Mouse (Mus musculus): ENCODE results near the gene Spata2l. TPM values are rescaled to one million over a fixed set of nuclear protein-coding genes. Genes with fewer than 3 reads are reported as not detected.
A peak's percentile ranks its signal among the peaks of the same experiment; 100 is the strongest.
"Not testable (repeated sequence)": the region's sequence is repeated elsewhere in the genome, so short reads cannot be mapped to it uniquely, and the experiment has no call there.

Gene Spata2l
- polyA plus RNA-seq, 1 experiment = 1.1 TPM

- H3ac ChIP-seq (ENCODE audit: control insufficient read depth, insufficient read length) = no peak overlapping the region
Measured at GRCm38 (mm10) chr8:123271147-123271546, 35.1 kb upstream of the Spata2l start.

GRCm38 (mm10) chr8:123267926-123268656, 32.1 kb upstream of the Spata2l start:
- Histone ChIP-seq H3K4me3 (no peak overlapping the region), H3K79me2 (ENCODE audit: control insufficient read depth, insufficient read depth) (no peaks in the 10 kb centered on the region), H3K36me3 (ENCODE audit: control insufficient read depth, insufficient read depth) (peaks cover 9% of the 10 kb centered on the region), H3K4me2 (ENCODE audit: low read depth) (no peak overlapping the region), H3K27me3 (ENCODE audit: control insufficient read depth, insufficient read depth, insufficient read length) (no peaks in the 10 kb centered on the region), H3ac (ENCODE audit: control insufficient read depth, insufficient read length) (no peak overlapping the region)
- peak; percentile 2 for TF ChIP-seq POLR2AphosphoS2 (IDR thresholded peaks at IDR 0.05; ENCODE audit: insufficient read length, low read depth)
- TF ChIP-seq E2F4 (IDR thresholded peaks at IDR 0.05; ENCODE audit: insufficient read depth) = no peak
- no peak for TF ChIP-seq SRF (IDR thresholded peaks at IDR 0.05; ENCODE audit: control insufficient read depth, insufficient read length, low read depth)
- TF ChIP-seq MAX (IDR thresholded peaks at IDR 0.05; ENCODE audit: low read depth) = no peak
- peak in 1 of 3 experiments; percentile 28 for TF ChIP-seq MYOG (IDR thresholded peaks at IDR 0.05; ENCODE audit: control insufficient read depth in 1 of 3, insufficient read depth in 1 of 3, insufficient read length in 2 of 3, low read depth in 2 of 3)

More at GRCm38 (mm10) chr8:123271147-123271546, 35.1 kb upstream of the Spata2l start:
- Histone ChIP-seq H3K27me3 (ENCODE audit: control insufficient read depth, insufficient read depth, insufficient read length) (no peaks in the 10 kb centered on the region), H3K36me3 (ENCODE audit: control insufficient read depth, insufficient read depth) (peaks cover 4% of the 10 kb centered on the region), H3K4me2 (ENCODE audit: low read depth) (no peak overlapping the region), H3K4me3 (no peak overlapping the region), H3K79me2 (ENCODE audit: control insufficient read depth, insufficient read depth) (no peaks in the 10 kb centered on the region)
- TF ChIP-seq POLR2AphosphoS2 (IDR thresholded peaks at IDR 0.05; ENCODE audit: insufficient read length, low read depth) (peak; percentile 55), CEBPB (IDR thresholded peaks at IDR 0.05; ENCODE audit: insufficient read depth, poor library complexity, severe bottlenecking) (no peak)

GRCm38 (mm10) chr8:123257593-123257992, 21.6 kb upstream of the Spata2l start:
- not testable (repeated sequence) for H3K4me2 ChIP-seq (ENCODE audit: low read depth); H3ac ChIP-seq (ENCODE audit: control insufficient read depth, insufficient read length); H3K27me3 ChIP-seq (ENCODE audit: control insufficient read depth, insufficient read depth, insufficient read length); H3K4me3 ChIP-seq
- Histone ChIP-seq H3K36me3 (ENCODE audit: control insufficient read depth, insufficient read depth) (peaks cover 13% of the 10 kb centered on the region), H3K79me2 (ENCODE audit: control insufficient read depth, insufficient read depth) (peaks cover 23% of the 10 kb centered on the region)

- Histone ChIP-seq H3K79me2 (ENCODE audit: control insufficient read depth, insufficient read depth) (peaks cover 23% of the 10 kb centered on the region), H3K36me3 (ENCODE audit: control insufficient read depth, insufficient read depth) (peaks cover 13% of the 10 kb centered on the region), H3K4me3 (no peak overlapping the region), H3ac (ENCODE audit: control insufficient read depth, insufficient read length) (no peak overlapping the region), H3K27me3 (ENCODE audit: control insufficient read depth, insufficient read depth, insufficient read length) (no peaks in the 10 kb centered on the region), H3K4me2 (ENCODE audit: low read depth) (peak overlapping the region; percentile 45)
- TF ChIP-seq MYOG (IDR thresholded peaks at IDR 0.05; ENCODE audit: control insufficient read depth in 1 of 3, insufficient read depth in 1 of 3, insufficient read length in 2 of 3, low read depth in 2 of 3) (peak; percentile 13 to 91 (median 42)), MYOD1 (IDR thresholded peaks at IDR 0.05; ENCODE audit: control insufficient read depth in 1 of 3, insufficient read length in 2 of 3, low read depth in 2 of 3) (peak; percentile 56 to 96 (median 96)), MAX (IDR thresholded peaks at IDR 0.05; ENCODE audit: low read depth) (no peak), SRF (IDR thresholded peaks at IDR 0.05; ENCODE audit: control insufficient read depth, insufficient read length, low read depth) (peak; percentile 60), CEBPB (IDR thresholded peaks at IDR 0.05; ENCODE audit: insufficient read depth, poor library complexity, severe bottlenecking) (no peak), TCF3 (IDR thresholded peaks at IDR 0.05; ENCODE audit: insufficient read length, low read depth) (no peak), USF1 (IDR thresholded peaks at IDR 0.05; ENCODE audit: low read depth) (no peak), REST (IDR thresholded peaks at IDR 0.05; ENCODE audit: insufficient read depth, insufficient read length) (no peak), E2F4 (IDR thresholded peaks at IDR 0.05; ENCODE audit: insufficient read depth) (no peak), TCF12 (IDR thresholded peaks at IDR 0.05; ENCODE audit: insufficient read depth, poor library complexity, severe bottlenecking) (peak; percentile 6), POLR2AphosphoS2 (IDR thresholded peaks at IDR 0.05; ENCODE audit: insufficient read length, low read depth) (peak; percentile 4), POLR2A (IDR thresholded peaks at IDR 0.05; ENCODE audit: insufficient read length, low read depth) (no peak)
Measured at GRCm38 (mm10) chr8:123257114-123257513, 21.1 kb upstream of the Spata2l start.

- H3K36me3 ChIP-seq (ENCODE audit: control insufficient read depth, insufficient read depth) = peaks cover 9% of the 10 kb centered on the region
Measured at GRCm38 (mm10) chr8:123255170-123255569, 19.1 kb upstream of the Spata2l start.

More at GRCm38 (mm10) chr8:123255170-123255569, 19.1 kb upstream of the Spata2l start:
- Histone ChIP-seq H3K4me3 (peak overlapping the region; percentile 58), H3K27me3 (ENCODE audit: control insufficient read depth, insufficient read depth, insufficient read length) (no peaks in the 10 kb centered on the region), H3K4me2 (ENCODE audit: low read depth) (peak overlapping the region; percentile 77), H3ac (ENCODE audit: control insufficient read depth, insufficient read length) (peak overlapping the region; percentile 60), H3K79me2 (ENCODE audit: control insufficient read depth, insufficient read depth) (peaks cover 23% of the 10 kb centered on the region)
- TF ChIP-seq TCF12 (IDR thresholded peaks at IDR 0.05; ENCODE audit: insufficient read depth, poor library complexity, severe bottlenecking) (no peak), POLR2AphosphoS2 (IDR thresholded peaks at IDR 0.05; ENCODE audit: insufficient read length, low read depth) (no peak), SRF (IDR thresholded peaks at IDR 0.05; ENCODE audit: control insufficient read depth, insufficient read length, low read depth) (no peak), MAX (IDR thresholded peaks at IDR 0.05; ENCODE audit: low read depth) (no peak), CEBPB (IDR thresholded peaks at IDR 0.05; ENCODE audit: insufficient read depth, poor library complexity, severe bottlenecking) (no peak), TCF3 (IDR thresholded peaks at IDR 0.05; ENCODE audit: insufficient read length, low read depth) (no peak), MYOG (IDR thresholded peaks at IDR 0.05; ENCODE audit: control insufficient read depth in 1 of 3, insufficient read depth in 1 of 3, insufficient read length in 2 of 3, low read depth in 2 of 3) (no peak), REST (IDR thresholded peaks at IDR 0.05; ENCODE audit: insufficient read depth, insufficient read length) (no peak), E2F4 (IDR thresholded peaks at IDR 0.05; ENCODE audit: insufficient read depth) (no peak)
